Mouse (Mus musculus) liver, postnatal 0 days (tissue): ENCODE data around the gene Paqr5.
A peak's percentile ranks its signal among the peaks of the same experiment; 100 is the strongest.

Experiments
- CTCF ChIP-seq: sonication (generic); IDR thresholded peaks from 2 replicates; pipeline ENCODE4 v1.5.1; 2016; ENCODE audit warnings: antibody characterized with exemption, low read depth
- EP300 ChIP-seq: IDR thresholded peaks from 2 replicates; pipeline ENCODE4 v1.6.1; 2016; ENCODE audit warnings: antibody characterized with exemption, low read depth, mild to moderate bottlenecking

GRCm38 (mm10) chr9:62015504-62015903 is 11.2 kb downstream of the Paqr5 start:
- peak; percentile 50 for TF ChIP-seq CTCF
- no peak for TF ChIP-seq EP300
